Mouse (Mus musculus) heart, embryonic 15.5 days (tissue): ENCODE results near the gene F5. TPM values are rescaled to one million over a fixed set of nuclear protein-coding genes. Genes with fewer than 3 reads are reported as not detected.

Experiments
- ATAC-seq: fragments of 200-750 bp; cut with Nextera tagmentation; replicated peaks from 2 replicates; pipeline ENCODE4 v1.8.0; 2017; ENCODE audit warnings: low read depth, moderate TSS enrichment; ENCODE audit not compliant: insufficient number of reproducible peaks, insufficient read depth, low FRiP score
- H3K27ac ChIP-seq: fragments of 300-500 bp; sonication (generic); 2 replicates; pipeline ENCODE4 v1.5.1; 2015; ENCODE audit warnings: mild to moderate bottlenecking, inconsistent platforms
- H3K27me3 ChIP-seq: fragments of 300-500 bp; sonication (generic); 2 replicates; pipeline ENCODE4 v1.6.1; 2015; ENCODE audit warnings: inconsistent platforms
- H3K36me3 ChIP-seq: fragments of 300-500 bp; sonication (generic); 2 replicates; pipeline ENCODE4 v1.6.1; 2015; ENCODE audit warnings: mild to moderate bottlenecking, inconsistent platforms
- H3K4me1 ChIP-seq: fragments of 300-500 bp; sonication (generic); replicated peaks from 2 replicates; pipeline ENCODE4 v1.6.1; 2015; ENCODE audit warnings: inconsistent platforms
- H3K4me2 ChIP-seq: fragments of 300-500 bp; sonication (generic); 2 replicates; pipeline ENCODE4 v1.6.1; 2015; ENCODE audit warnings: inconsistent platforms, mild to moderate bottlenecking, moderate library complexity
- H3K4me3 ChIP-seq: fragments of 300-500 bp; sonication (generic); 2 replicates; pipeline ENCODE4 v1.5.1; 2015; ENCODE audit warnings: mild to moderate bottlenecking, inconsistent platforms
- H3K9ac ChIP-seq: fragments of 300-500 bp; sonication (generic); 2 replicates; pipeline ENCODE4 v1.6.1; 2015; ENCODE audit warnings: mild to moderate bottlenecking, inconsistent platforms
- H3K9me3 ChIP-seq: fragments of 300-500 bp; sonication (generic); replicated peaks from 2 replicates; pipeline ENCODE4 v1.6.1; 2016; ENCODE audit warnings: inconsistent platforms
- WGBS: fragments of 180-500 bp; shearing (Covaris S2); methylation state at CpG from one replicate; pipeline ENCODE4 v1.1.7; 2015; ENCODE audit warnings: mixed read lengths; 5-methylcytosine and 5-hydroxymethylcytosine counted together
- polyA plus RNA-seq: library from polyadenylated mRNA; unstranded; fragments of >200 nt; fragmentation: Nextera tagmentation; extraction: Ambion mirVana; gene quantifications from 2 replicates; pipeline ENCODE4 v1.2.1, GENCODE M21; 2015

F5 gene
- polyA plus RNA-seq, 1 experiment from 2014 or later, result 0.31 TPM

GRCm38 (mm10) chr1:164261553-164261952 is 109.9 kb downstream of the F5 start:
- ATAC-seq, result no peak
- WGBS, result 82% methylated on average over 7 of the region's 7 CpGs

More at GRCm38 (mm10) chr1:164261553-164261952, 109.9 kb downstream of the F5 start:
- Histone ChIP-seq H3K36me3 (peaks cover 32% of the 10 kb centered on the region), H3K9me3 (no peaks in the 10 kb centered on the region), H3K9ac (no peak overlapping the region), H3K27ac (no peak overlapping the region), H3K4me1 (no peaks in the 10 kb centered on the region), H3K27me3 (no peaks in the 10 kb centered on the region), H3K4me3 (no peak overlapping the region), H3K4me2 (no peak overlapping the region)

Other genes with a start within 250 kb of the F5 start
- 9.6 and 11.5 TPM in 2 replicates for gene Scyl3, start 222.7 kb upstream of the F5 start, polyA plus RNA-seq
- 11.0 and 12.8 TPM in 2 replicates for gene BC055324, start 157.0 kb upstream of the F5 start, polyA plus RNA-seq
- 6.1 and 6.2 TPM in 2 replicates for gene Mettl18, start 156.9 kb upstream of the F5 start, polyA plus RNA-seq
- 2.0 and 2.3 TPM in 2 replicates for gene Sele, start 103.6 kb upstream of the F5 start, polyA plus RNA-seq
- 2.0 and 17.9 TPM in 2 replicates for gene Sell, start 89.9 kb upstream of the F5 start, polyA plus RNA-seq
- 0.35 and 0.42 TPM in 2 replicates for gene Selp, start 36.6 kb upstream of the F5 start, polyA plus RNA-seq
- 6.2 and 7.5 TPM in 2 replicates for gene Slc19a2, start 97.2 kb downstream of the F5 start, polyA plus RNA-seq
- 10.4 TPM in 2 replicates for gene Ccdc181, start 123.7 kb downstream of the F5 start, polyA plus RNA-seq
- gene Nme7, start 152.3 kb downstream of the F5 start, polyA plus RNA-seq, result 16.1 and 19.4 TPM in 2 replicates
- gene Blzf1, start 155.7 kb downstream of the F5 start, polyA plus RNA-seq, result 26.1 and 27.2 TPM in 2 replicates